Mouse (Mus musculus): Measurements from ENCODE around the gene Ppm1a.

DNA sequence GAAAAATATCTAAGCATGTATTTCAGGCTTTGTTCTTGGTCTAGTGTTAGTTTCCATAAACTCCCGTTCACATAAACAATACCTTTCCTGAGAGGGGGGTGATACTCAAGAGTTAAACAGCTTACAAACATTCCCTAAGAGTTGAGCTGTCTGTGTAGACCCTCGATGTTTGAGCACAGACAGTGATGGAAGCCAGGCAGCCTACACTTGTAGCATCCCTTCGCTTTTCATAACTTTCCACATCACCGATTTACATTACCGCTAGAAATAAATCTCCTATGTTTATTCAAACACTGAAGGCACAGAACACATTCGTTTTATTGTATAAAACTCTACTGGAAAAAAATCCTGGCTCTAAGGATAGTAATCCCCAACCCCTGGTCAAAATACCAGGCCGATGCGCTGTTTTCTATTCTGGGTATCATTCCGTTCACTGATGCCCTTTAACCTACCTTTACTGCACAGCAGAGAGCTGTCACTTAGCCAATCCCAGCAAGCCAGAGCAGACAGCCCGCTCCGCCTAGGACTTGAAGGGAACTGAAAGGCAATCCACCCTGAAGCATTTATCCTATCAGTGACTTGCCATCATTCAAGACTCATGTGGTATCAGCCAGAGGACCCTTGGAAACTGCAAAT lies 37.7 kb upstream of the Ppm1a start:
- no peak for TF ChIP-seq CTCF (IDR thresholded peaks at IDR 0.05; ENCODE audit: low read depth)
- no peak for TF ChIP-seq EP300 (IDR thresholded peaks at IDR 0.05; ENCODE audit: low read depth)

Measured in heart, postnatal 0 days (tissue).